Mouse (Mus musculus): ENCODE measurements around the gene Smu1.

DNA sequence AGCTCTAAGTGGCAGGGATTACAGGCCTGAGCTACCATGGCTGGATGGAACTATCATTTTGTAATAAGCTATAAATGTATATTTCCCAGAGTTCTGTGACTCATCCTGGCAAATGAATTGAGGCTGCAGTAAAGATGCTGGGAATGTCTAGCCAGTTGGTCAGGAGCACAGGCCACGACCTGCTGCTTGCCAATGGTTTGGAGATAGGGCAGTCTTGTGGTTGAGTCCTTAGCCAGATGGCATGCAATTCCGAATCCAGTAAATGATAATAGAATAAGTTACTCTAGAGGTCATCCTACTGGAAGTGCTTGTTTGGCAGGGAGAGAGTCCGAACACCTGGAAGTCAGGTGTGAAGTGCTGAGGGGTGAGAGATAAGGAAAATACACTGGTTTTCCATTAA is 45.1 kb upstream of the Smu1 start:
- TF ChIP-seq CTCF (conservative IDR thresholded peaks at IDR 0.05; ENCODE audit: low read length) (no peak), POU5F1 (IDR thresholded peaks at IDR 0.05; ENCODE audit: borderline replicate concordance, low read length) (no peak), NANOG (IDR thresholded peaks at IDR 0.05; ENCODE audit: borderline replicate concordance, low read length) (no peak)

All from E14TG2a.4 (cell line).